Mouse (Mus musculus) left cerebral cortex, adult 8-10 months (tissue): Measurements from ENCODE around the gene Cnpy1. TPM values are rescaled to one million over a fixed set of nuclear protein-coding genes. Genes with fewer than 3 reads are reported as not detected.

Source experiments
- DNase-seq, 2 experiments: peaks; one replicate each; pipeline ENCODE4 v3.0.0; 2022; ENCODE audit warnings: low spot score in 2 of 2
- total RNA-seq, 4 experiments: library from RNA; stranded (reverse); gene quantifications; 2 replicates each; pipeline ENCODE4 v1.2.4; 2022

The Cnpy1 gene
- total RNA-seq, result under 1 TPM in 1 of 4 experiments, not detected in 3; 0.17 TPM

GRCm38 (mm10) chr5:28245574-28245973 is at the start of gene Cnpy1:
Gene Cnpy1 (minus strand): TSS chr5:28245806.
- no peak for DNase-seq

GRCm38 (mm10) chr5:28293990-28294389 is 48.4 kb upstream of the Cnpy1 start:
- peak; percentile 20 to 95 for DNase-seq

GRCm38 (mm10) chr5:28292281-28292680 is 46.7 kb upstream of the Cnpy1 start:
- DNase-seq, result no peak

GRCm38 (mm10) chr5:28291118-28291850 is 45.7 kb upstream of the Cnpy1 start:
- DNase-seq, result no peak

GRCm38 (mm10) chr5:28290630-28291029 is 45.0 kb upstream of the Cnpy1 start:
- no peak for DNase-seq

- no peak for DNase-seq
These were observed 43.5 kb upstream of the Cnpy1 start for GRCm38 (mm10) chr5:28289111-28289510.

GRCm38 (mm10) chr5:28277279-28277678 is 31.7 kb upstream of the Cnpy1 start:
- no peak for DNase-seq

GRCm38 (mm10) chr5:28272836-28273235 is 27.2 kb upstream of the Cnpy1 start:
- no peak for DNase-seq

GRCm38 (mm10) chr5:28269469-28269991 is 23.9 kb upstream of the Cnpy1 start:
- DNase-seq, result no peak

GRCm38 (mm10) chr5:28267576-28267975 is 22.0 kb upstream of the Cnpy1 start:
- DNase-seq, result no peak

GRCm38 (mm10) chr5:28265653-28266052 is 20.0 kb upstream of the Cnpy1 start:
- DNase-seq, result no peak

- DNase-seq, result no peak
These were observed 18.2 kb upstream of the Cnpy1 start for GRCm38 (mm10) chr5:28263852-28264251.

- DNase-seq, result no peak
These were observed 16.5 kb upstream of the Cnpy1 start for GRCm38 (mm10) chr5:28262070-28262469.

GRCm38 (mm10) chr5:28259939-28260338 is 14.3 kb upstream of the Cnpy1 start:
- no peak for DNase-seq

GRCm38 (mm10) chr5:28259385-28259784 is 13.8 kb upstream of the Cnpy1 start:
- no peak for DNase-seq

GRCm38 (mm10) chr5:28257816-28258215 is 12.2 kb upstream of the Cnpy1 start:
- DNase-seq, result no peak

GRCm38 (mm10) chr5:28252999-28253398 is 7.4 kb upstream of the Cnpy1 start:
- no peak for DNase-seq

GRCm38 (mm10) chr5:28252260-28252659 is 6.7 kb upstream of the Cnpy1 start:
- DNase-seq, result no peak

- no peak for DNase-seq
These were observed 5.7 kb upstream of the Cnpy1 start for GRCm38 (mm10) chr5:28251211-28251764.

- DNase-seq, result no peak
These were observed 4.9 kb upstream of the Cnpy1 start for GRCm38 (mm10) chr5:28250479-28250878.

GRCm38 (mm10) chr5:28245121-28245520 is 485 bp downstream of the Cnpy1 start:
- no peak for DNase-seq

- DNase-seq, result no peak
These were observed 2.0 kb downstream of the Cnpy1 start for GRCm38 (mm10) chr5:28243501-28244177.
